Mouse (Mus musculus) retina, adult 2 months (tissue): ENCODE measurements around the gene Fbxl2.
"Not testable (repeated sequence)": the region's sequence is repeated elsewhere in the genome, so short reads cannot be mapped to it uniquely, and the experiment has no call there.

Experiments
- DNase-seq: peaks from one replicate; pipeline ENCODE4 v3.0.0-alpha.2; 2012; ENCODE audit warnings: low read depth, low spot score

Gene Fbxl2

DNA sequence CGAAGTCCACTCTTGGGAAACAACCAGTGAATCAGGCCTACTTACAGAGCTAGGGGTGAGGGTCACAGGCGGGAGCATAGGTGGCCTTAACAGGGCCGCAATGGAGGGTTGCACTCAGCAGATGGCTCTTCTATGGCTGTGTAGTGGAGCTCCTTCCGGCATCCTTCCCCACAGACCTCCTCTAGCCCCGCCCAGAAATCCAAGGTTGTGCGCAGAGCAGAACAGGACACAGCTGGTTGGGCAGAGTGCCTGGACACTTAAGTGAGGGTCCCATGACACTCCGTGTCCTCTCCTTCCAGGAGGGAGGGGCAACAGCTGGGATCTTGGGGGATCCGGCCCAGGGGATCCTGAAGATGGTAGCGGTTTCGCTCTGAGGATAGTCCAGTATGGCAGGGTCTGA is at the start of gene Fbxl2:
Fbxl2 (minus strand) TSS at position 164 of the 400 bp plus-strand sequence.
- no peak for DNase-seq

DNA sequence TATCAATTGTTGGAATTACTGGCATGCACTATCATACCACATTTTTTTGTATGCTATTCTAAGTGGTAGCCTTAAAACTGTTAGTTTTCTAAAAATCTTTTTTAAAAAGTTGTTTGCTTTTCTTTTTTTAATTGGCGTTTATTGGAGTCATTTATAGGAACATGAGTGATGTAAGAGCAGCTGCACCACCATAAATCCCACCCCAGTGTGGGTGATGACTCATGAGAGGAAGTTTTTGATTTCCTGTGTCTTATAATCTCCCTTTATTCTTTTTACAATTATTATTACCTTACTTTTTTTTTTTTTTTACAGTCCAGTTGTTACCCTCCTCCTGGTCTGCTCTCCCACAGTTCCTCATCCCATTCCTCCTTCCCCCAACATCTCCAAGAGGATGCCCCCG is 48.9 kb upstream of the Fbxl2 start:
- DNase-seq = no peak

DNA sequence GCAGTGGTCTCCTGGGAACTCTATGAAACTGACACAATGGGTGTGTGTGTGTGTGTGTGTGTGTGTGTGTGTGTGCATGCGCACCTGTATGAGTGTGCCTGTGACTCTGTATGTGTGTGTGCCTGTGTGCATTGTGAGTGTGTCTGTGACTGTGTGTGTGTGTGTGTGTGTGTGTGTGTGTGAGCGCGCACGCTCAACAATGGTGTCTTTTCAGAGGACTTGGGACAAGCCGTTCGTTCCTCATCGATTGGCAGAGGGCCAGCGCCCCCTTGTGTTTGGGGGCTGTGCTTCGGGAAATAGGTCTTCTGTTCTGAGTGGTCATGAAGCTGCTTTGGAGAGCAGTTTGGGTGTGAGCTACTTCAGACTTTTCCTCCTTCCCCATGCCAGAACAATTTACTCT is 46.2 kb upstream of the Fbxl2 start:
- DNase-seq = not testable (repeated sequence)

DNA sequence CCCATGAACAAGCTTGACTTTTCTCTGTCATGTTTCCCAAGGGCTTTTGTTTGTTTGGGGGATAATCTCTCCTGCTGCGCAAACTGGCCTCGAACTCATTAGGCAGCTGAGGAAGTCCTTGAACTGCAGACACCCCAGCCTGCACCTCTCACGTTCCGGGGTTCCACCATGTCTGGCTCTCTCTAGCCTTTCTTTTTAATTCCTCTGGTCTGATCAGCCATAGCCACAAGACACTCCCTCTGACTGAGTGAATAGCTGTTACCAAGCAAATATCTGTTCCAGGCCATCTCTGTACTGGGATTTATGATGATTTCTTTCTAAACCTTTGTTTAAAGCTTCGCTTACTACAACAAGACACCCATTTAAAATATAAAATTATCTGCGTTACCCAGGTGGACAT is 42.9 kb upstream of the Fbxl2 start:
- not testable (repeated sequence) for DNase-seq

DNA sequence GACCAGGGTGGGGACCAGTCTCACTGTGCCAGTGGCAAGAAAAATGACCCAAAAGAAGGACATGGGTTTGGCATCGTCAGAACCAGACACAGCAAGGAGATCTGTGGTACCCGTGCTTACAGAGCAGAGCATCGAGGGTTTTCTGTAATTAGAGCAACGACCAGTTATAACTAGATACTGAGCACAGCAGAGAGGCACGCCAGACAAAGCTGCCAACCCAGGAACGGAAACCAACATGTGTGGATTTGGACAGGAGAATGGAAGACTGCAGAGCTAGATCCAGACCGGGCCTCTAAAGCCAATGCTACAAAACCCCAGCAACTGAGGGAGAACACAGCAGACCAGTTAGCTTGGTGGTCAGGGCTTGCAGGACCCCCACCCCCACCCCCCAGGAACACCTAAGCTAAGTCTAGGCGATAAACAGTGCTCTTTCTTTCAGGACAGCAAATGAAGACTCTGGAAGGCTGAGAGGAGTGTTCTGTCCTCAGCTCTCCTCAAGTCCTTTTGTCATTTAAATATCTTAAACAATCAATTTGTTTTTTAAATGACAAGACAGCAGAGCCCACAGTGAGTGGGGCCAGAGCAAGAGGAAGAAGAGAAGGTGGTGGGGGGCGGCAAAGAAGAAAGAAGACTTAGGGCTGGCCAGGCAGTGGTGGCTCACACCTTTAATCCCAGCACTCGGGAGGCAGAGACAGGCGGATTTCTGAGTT is 41.3 kb upstream of the Fbxl2 start:
- no peak for DNase-seq

DNA sequence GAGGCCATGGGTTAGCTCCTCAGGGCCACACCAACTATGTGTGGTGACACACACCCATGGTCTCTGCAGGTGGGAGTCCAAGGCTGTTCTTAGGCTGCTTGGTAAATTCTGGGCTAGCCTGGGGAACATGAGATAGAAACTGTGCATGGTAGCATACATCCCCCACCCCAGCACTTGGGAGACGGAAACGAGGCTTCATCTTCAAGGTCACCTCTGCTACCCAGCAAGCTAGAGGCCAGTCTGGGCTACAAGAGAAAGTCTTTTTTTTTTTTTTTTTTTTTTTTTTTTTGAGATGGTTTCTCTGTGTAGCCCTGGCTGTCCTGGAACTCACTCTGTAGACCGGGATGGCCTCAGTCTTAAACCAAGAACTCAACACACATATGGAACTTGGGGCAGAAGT is 40.4 kb upstream of the Fbxl2 start:
- no peak for DNase-seq

DNA sequence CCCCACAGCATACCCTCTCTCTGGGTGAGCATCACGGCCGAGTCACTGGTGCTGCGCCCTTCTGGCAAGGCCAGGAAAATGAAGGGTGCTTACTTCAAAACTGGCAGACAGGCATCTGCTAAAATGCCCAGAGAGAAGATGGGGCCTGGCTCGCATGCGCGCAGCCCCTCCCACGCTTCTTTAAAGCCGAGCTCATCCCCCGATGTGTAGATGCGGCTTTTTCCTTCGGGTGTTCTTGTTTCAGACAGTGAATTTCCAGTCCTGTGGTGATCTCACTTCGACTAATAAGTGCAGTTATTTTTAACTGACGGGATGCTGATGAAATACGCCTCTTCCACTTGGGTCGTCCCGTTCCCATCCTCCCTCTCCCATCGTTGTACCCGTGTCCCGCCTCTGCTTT is 27.7 kb upstream of the Fbxl2 start:
- no peak for DNase-seq

DNA sequence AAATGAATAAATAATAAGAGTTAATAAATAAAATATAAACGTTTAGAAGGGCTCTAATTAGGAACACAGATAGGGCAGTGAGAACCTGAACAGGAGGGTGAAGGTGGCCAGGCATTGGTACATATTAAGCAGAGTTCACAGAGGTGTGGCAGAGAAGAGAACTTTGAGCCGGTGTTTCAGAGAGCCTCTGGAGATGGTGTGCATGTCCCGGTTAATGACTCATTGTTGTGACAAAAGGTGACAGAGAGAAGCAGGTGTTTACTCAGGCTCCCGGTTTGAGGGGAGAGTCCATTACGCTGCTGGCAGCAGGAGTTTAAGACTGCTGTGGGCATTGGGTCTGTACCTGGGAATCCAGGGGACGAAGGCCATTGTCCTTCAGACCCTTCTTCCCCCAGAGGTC is 23.4 kb upstream of the Fbxl2 start:
- no peak for DNase-seq

DNA sequence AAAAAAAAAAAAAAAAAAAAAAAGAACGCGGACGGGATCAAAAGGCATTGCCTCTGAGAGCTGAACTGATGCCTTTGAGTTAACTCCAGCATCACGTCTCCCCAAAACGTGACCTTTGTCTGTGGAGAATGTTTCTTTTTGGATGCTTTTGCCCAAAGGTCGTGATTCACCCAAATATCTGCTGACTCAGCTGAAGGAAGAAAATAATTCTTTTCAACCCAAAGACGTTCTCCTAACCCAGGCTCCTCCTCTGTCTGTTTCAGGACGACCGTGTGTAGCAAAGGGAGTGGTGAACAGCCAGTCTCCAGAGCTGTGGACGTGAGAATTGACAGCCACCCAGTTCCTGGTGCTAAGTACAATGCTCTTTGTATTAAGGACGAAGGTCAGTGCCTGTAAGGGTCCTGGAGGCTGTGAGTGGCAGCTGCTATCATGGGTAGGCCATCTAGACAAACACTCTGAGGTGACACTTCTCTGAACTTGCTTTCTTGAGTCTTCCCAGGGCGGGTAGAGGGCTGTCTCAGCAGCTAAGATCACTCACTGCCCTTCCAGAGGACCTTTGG is 22.6 kb upstream of the Fbxl2 start:
- DNase-seq = no peak

DNA sequence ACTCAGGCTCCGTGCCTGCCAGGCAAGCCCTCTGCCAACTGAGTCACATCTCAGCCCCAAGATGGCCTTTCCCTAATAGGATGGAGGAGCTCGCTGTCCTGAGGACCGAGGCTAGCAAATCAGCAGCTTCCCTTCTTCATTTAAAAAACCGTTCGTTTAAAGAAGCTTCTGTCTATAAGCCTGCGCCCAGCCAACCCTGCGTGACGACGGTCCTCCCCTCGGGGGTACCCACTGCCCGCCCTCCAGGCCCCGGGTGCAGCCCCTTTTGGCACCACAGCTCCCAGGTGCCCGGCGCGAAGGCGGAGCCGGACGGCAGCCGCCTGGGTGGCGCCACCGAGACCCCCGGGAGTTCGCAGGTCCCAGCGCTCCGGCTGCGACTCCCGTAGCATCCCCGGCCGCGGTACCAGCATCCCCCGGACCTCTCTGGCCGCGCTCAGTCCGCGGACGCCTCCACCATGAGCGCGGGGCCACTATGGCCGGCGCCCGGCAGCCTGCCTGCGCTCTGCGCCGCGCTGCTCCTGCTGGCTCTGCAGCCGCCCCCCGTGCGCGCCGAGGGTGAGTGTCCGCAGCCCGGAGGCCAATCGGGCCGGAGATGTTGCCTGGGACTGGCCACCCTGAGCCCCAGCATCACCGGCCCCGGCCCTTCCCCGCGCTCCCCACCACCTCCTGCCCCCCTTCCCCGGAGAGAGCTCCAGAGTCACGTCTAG is 11.3 kb upstream of the Fbxl2 start, which contains the start of gene Susd5:
Susd5 (plus strand) TSS at position 51 of the 707 bp plus-strand sequence.
- DNase-seq = no peak

DNA sequence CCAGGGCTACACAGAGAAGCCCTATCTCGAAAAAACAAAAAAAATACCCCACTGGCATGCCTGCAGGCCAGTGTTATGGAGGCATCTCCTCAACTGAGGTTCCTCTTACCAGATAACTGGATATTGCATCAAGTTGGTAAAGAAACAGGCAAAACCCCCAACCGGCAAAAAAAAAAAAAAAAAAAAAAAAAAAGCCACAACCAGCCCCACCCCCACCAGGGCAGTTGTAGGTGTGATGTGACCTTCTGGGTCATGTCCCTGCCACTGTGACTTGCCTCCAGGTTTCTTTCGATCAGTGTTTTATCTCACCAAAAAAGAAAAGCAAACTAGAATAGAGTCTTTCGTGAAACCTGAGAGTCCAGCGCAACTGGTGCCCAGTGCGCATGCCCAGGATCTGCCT is 6.9 kb upstream of the Fbxl2 start:
- DNase-seq = no peak

DNA sequence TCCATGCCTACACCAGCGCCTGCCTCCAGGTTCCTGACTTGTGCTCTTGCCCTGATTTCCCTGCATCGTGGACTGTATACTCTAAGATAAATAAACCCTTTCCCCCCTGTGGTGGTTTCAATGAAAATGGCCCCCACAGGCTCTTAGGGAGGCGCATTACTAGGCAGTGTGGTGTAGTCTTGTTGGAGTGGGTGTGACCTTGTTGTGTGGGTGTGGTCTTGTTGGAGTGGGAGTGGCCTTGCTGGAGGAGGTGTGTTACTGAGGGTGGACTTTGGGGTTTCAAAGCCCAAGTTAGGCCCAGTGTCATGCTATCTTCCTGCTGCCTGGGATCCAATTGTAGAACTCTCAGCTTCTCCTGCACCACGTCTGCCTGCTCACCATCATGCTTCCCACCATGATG is 6.0 kb upstream of the Fbxl2 start:
- DNase-seq = no peak

DNA sequence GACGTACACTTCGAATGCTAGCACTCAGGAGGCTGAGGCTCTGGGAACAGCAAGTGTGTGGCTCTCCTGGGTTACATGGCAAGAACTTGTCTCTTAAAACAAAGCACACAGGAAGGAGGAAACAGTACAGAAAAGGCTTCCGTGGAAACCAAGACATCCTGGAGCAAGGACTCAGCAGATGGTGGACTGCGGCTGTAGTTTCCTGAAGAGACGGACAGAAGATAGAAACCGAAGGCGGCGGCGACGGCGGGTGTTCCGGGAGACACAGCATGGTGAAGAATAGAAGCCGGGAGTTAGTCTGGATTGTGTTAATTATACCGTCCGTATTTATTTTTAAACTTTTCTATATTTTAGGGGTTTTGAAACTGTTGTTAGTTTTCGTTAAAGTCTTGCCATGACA is 4.8 kb upstream of the Fbxl2 start:
- no peak for DNase-seq

DNA sequence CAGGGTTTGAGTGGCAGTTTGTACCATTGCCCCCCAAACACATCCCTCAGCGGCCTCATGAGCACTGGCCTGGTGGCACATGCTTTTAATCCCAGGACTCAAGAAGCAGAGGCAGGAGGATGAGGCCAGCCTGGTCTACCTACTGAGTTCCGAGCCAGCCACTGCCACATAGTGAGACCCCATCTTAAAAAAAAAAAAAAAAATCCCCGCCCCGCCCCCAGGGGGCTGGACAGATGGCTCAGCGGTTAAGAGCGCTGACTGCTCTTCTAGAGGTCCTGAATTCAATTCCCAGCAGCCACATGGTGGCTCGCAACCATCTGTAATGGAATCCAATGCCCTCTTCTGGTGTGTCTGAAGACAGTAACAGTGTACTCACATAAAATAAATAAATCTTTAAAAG is 4.1 kb upstream of the Fbxl2 start:
- DNase-seq = no peak

DNA sequence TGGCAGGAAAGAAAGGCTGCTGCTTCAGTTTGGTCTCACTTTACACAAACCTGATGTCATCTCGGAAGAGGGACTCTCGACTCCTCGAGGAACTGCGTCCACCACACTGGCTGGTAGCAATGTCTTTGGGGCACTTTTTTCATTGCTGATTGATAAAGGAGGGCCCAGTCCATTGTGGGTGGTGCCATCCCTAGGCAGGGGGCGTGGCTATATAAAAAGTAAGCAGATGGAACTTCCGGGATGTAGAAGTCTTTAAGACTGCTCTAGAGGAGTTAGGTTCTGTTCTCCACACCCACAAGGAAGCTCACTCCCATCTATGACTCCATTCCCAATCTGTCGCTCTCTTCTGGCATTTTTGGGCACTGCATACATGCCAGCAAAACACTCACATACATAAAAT is 685 bp upstream of the Fbxl2 start:
- no peak for DNase-seq

DNA sequence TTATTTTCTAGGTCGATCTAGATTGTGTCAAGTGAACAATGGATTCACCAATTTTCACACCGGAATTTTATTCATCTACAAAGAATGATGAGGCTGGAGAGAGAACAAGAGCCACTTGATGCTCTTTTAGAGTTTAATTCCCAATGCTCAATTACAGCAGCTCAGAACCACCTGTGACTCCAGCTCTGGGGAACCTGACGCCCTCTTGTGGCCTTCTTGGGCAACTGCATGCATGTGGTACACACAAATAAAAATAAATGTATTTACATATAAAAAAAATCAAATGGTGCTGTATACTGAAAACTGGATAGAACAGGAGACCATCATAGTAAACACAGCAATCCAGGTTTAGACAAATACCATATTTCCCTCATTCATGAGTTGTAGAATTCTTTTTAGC is 1.5 kb downstream of the Fbxl2 start:
- no peak for DNase-seq

DNA sequence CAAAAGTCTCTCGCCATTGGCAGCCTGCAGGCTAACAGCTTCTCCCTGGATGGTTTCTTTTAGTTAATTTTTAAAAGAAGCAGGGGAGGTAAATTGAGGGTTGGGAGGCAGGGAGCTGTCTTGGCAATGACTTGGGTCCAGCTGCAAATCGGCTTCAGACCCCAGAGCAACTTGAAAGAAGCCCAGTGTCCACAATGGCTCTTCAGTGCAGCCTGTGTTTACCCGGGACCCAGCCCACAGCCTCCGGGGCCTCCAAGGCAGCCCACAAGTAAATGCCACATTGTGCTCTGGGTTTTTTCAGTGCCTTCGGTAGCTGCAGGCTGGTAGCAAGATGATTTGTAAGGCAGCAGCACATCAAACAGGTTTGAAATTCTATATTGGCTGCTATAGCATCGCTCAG is 3.5 kb downstream of the Fbxl2 start:
- no peak for DNase-seq

DNA sequence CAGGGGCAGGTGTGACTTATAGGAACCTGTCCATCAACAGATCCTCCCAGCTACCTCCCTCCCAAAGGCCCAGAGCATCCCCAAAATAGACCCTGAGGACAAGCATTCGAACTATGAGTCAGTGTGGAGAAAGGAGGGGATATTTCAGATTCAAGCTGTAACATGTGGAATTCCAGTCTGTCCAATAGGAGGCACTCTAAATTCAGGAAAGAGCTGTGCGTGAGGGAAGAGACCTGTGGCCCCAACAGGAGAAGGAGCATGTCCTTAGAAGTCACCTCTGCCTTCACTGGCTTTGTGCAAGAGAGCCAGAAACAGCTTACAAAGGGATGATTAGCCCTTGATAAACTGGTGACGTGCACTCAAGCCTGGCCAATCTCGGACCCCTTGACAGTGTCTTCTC is 5.0 kb downstream of the Fbxl2 start:
- DNase-seq = no peak

DNA sequence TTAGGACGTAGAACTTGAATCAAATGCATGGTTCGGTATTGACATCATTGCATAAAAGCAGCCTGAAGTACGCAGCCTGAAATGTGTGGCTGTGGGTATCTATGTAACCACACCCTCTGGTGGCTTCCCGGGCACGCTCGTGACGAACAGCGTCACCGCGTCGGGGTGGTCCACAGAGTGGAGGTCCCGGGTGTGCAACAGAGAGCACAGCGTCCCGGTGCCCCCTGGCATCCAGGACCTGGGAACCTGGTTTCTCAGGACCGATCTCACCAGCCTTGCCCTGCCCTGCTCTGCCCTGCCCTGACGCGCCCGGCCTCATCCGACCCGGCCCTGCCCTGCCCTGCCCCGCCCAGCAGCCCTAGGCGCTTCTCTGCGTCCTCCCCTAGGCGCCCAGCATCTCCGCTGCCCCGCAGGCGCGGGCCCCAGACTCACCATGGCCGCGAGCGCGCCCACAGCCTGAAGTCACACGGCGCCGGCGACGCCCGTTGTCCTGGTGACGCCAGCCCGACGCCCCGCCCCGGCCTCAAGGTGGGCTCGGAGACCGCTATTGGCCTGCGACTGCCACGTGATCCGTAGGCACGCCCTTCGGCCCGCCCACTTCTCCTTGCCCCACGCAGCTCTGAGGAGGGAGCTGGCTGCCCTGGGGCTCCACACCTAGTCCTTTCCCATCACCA is 19.6 kb downstream of the Fbxl2 start:
- DNase-seq = peak; percentile 73

DNA sequence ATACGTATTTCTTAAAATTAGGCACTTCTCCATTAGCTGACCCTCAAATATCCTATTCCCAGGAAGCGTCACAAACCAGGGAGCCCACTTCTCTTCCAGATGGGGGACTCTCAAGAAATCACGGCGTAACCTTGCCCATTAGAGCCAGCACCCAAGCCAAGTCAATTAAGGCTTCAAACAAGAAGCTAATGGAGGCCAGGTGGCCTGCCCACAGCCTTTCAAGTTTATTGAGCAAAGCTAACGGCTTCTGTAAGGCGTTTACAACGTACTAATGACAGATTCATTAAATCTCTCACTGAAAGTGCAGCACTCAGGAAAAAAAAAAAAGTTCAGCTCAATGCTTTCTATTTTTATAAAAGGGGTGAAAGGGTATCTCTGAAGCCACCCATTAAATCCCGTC is 20.1 kb downstream of the Fbxl2 start:
- DNase-seq = no peak

DNA sequence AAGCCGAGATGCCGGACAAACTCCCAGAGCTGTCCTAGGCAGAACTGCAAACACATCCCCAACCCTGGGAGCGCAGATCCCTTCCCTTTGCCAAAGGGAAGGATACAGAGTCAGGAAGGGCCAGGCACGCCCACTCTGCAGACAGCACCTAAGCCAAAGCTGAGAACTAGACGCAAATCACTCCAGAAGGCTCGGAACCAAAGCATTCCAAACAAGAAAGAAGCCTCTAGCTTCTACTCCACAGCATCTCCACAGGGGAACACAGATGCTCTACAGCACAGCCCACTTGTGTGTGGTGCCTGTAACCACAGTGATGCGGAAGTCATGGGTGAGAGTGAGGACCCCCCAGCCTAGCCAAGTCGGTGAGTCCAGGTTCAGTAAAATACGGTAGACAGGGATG is 20.8 kb downstream of the Fbxl2 start:
- no peak for DNase-seq

DNA sequence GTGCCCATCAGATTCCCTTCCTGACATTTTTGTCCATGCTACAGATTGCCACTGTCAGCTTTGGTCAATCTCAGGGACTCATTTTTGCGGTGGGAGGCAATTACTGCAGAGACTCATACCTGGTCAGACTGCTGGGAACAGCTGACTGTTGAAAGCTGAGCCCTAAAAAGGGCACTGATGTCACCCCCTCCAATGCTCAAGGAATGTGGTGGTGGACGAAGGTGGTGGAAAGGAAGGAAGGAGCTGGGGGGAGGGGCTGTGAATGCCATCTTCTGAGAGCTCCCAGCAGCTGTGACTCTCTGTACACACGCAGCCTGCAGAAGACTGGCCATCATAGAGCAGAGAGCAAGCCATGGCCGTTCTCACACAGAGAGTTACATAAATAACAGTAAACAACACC is 23.9 kb downstream of the Fbxl2 start:
- DNase-seq = no peak
